Mouse (Mus musculus): ENCODE measurements around the gene 1600015I10Rik.
"Not testable (repeated sequence)": the region's sequence is repeated elsewhere in the genome, so short reads cannot be mapped to it uniquely, and the experiment has no call there.

The 1600015I10Rik gene

GRCm38 (mm10) chr6:48929595-48929994 is at the start of gene 1600015I10Rik:
Gene 1600015I10Rik (plus strand): TSS chr6:48929895.
- DNase-seq (ENCODE audit: low spot score), result no peak

GRCm38 (mm10) chr6:48894203-48894602 is 35.5 kb upstream of the 1600015I10Rik start:
- no peak for DNase-seq (ENCODE audit: low spot score)

GRCm38 (mm10) chr6:48894938-48895818 is 34.5 kb upstream of the 1600015I10Rik start:
- no peak for DNase-seq (ENCODE audit: low spot score)

GRCm38 (mm10) chr6:48895941-48896340 is 33.8 kb upstream of the 1600015I10Rik start:
- no peak for DNase-seq (ENCODE audit: low spot score)

GRCm38 (mm10) chr6:48896956-48897355 is 32.7 kb upstream of the 1600015I10Rik start:
- DNase-seq (ENCODE audit: low spot score), result no peak

- DNase-seq (ENCODE audit: low spot score), result not testable (repeated sequence)
Measured at GRCm38 (mm10) chr6:48901316-48901715, 28.4 kb upstream of the 1600015I10Rik start.

- DNase-seq (ENCODE audit: low spot score), result no peak
Measured at GRCm38 (mm10) chr6:48902511-48903406, 26.9 kb upstream of the 1600015I10Rik start.

GRCm38 (mm10) chr6:48903437-48903836 is 26.3 kb upstream of the 1600015I10Rik start:
- DNase-seq (ENCODE audit: low spot score), result no peak

GRCm38 (mm10) chr6:48905606-48906005 is 24.1 kb upstream of the 1600015I10Rik start:
- no peak for DNase-seq (ENCODE audit: low spot score)

GRCm38 (mm10) chr6:48906371-48906770 is 23.3 kb upstream of the 1600015I10Rik start:
- no peak for DNase-seq (ENCODE audit: low spot score)

- DNase-seq (ENCODE audit: low spot score), result no peak
Measured at GRCm38 (mm10) chr6:48909229-48909628, 20.5 kb upstream of the 1600015I10Rik start.

- DNase-seq (ENCODE audit: low spot score), result peak; percentile 63
Measured at GRCm38 (mm10) chr6:48912033-48912432, 17.7 kb upstream of the 1600015I10Rik start.

- no peak for DNase-seq (ENCODE audit: low spot score)
Measured at GRCm38 (mm10) chr6:48913587-48913986, 16.1 kb upstream of the 1600015I10Rik start.

GRCm38 (mm10) chr6:48949596-48949995 is 19.9 kb downstream of the 1600015I10Rik start:
- DNase-seq (ENCODE audit: low spot score), result no peak

GRCm38 (mm10) chr6:48950676-48951075 is 21.0 kb downstream of the 1600015I10Rik start:
- no peak for DNase-seq (ENCODE audit: low spot score)

GRCm38 (mm10) chr6:48951630-48952029 is 21.9 kb downstream of the 1600015I10Rik start:
- DNase-seq (ENCODE audit: low spot score), result no peak

- no peak for DNase-seq (ENCODE audit: low spot score)
Measured at GRCm38 (mm10) chr6:48953220-48953619, 23.5 kb downstream of the 1600015I10Rik start.

GRCm38 (mm10) chr6:48954211-48954610 is 24.5 kb downstream of the 1600015I10Rik start:
- DNase-seq (ENCODE audit: low spot score), result no peak

GRCm38 (mm10) chr6:48954946-48955345 is 25.3 kb downstream of the 1600015I10Rik start:
- peak; percentile 74 for DNase-seq (ENCODE audit: low spot score)

- no peak for DNase-seq (ENCODE audit: low spot score)
Measured at GRCm38 (mm10) chr6:48956785-48957184, 27.1 kb downstream of the 1600015I10Rik start.

GRCm38 (mm10) chr6:48958053-48958452 is 28.4 kb downstream of the 1600015I10Rik start:
- peak; percentile 68 for DNase-seq (ENCODE audit: low spot score)

GRCm38 (mm10) chr6:48959151-48959550 is 29.5 kb downstream of the 1600015I10Rik start:
- DNase-seq (ENCODE audit: low spot score), result peak; percentile 57

GRCm38 (mm10) chr6:48966696-48967095 is 37.0 kb downstream of the 1600015I10Rik start:
- DNase-seq (ENCODE audit: low spot score), result not testable (repeated sequence)
